Mouse (Mus musculus): ENCODE results near the gene Rabep1. TPM values are rescaled to one million over a fixed set of nuclear protein-coding genes. Genes with fewer than 3 reads are reported as not detected.
"Not testable (repeated sequence)": the region's sequence is repeated elsewhere in the genome, so short reads cannot be mapped to it uniquely, and the experiment has no call there.

Gene Rabep1
- total RNA-seq, 2 experiments from 2014 or later, result 35.9 to 36.5 TPM

DNA sequence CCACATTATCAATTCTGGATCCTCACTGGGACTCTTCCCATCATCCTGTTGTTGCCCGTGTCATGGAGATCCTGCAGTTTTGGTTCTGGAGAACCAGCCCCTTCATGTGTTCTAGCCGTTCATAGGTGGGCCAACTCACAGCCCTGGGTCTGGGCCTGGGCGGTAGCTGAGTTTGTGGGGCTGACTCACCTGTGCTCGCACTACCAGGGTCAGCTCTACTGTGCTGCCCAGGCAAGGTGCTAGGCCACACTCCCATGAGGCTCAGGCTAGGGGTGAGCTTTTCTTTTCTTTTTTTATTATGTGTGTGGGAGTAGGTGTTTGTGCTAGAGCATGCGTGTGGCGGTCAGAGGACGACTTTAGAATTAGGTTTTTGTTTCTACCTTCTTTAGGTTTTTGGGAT lies 33.1 kb downstream of the Rabep1 start:
- intact Hi-C loops (cut with DNase I), result no loop called here

DNA sequence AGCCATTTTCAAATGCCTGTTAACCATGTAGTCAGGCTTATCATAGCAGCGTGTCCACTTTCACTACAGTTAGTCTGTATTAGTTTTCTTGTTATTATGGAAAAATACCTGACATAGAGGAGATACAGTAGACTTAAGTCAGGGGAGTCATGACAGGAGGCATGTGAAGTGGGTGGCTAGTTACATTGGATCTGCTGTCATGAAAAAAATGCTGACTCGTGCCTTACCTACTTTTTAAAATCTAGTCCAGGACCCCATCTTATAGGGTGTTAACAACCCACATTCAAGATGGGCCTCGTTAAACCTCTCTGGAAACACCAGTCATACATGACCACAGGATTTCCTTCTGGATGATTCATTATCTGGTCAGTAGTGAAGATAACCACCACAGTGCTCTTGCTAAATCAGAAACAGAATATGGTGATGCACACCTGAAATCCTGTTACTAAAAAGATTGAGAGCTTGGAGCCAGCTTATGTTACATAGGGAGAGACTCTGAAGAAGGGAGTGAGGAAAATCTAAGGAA lies 38.4 kb downstream of the Rabep1 start:
- intact Hi-C loops (cut with DNase I), result no loop called here
- no peak for DNase-seq

More for the DNA sequence above, 33.1 kb downstream of the Rabep1 start:
- no peak for DNase-seq

DNA sequence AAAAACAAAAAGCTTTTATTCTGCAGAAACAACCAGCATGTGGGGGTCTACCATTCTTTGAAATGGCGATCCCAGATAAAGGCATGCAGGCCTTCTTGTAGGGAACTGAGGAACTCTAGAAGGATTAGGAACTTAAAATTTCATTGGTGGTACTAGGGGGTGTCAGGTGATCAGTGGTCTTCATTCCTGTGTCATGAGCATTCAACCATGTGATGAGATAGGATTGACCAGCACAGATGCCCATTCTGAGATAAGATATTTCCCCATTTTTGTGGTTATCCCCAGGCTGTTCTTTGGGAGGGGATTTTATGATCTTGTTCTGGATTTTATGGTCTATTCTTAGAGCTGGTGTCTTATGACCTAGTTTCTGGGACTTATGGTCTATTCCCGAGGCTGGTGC lies 46.1 kb downstream of the Rabep1 start:
- intact Hi-C loops (cut with DNase I), result no loop called here
- no peak for DNase-seq

DNA sequence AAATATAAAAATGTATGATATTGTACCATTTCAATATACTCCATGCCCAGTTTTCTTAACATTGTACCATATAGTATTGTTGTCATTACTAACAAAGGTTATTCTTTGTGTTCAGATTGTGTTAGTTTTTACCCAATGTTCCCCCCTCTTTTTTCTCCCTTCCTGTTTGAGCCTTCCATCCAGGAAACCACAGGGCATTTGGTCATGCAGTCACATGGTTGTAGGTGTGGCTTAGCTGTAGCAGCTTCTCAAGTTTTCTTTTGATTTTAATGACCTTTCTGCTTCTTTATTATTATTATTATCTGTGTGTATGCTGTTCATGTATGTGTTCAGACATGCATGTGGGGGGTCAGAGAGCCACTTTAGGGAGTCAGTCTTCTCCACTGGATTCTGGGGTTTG lies 47.0 kb downstream of the Rabep1 start:
- intact Hi-C loops (cut with DNase I), result no loop called here
- no peak for DNase-seq

DNA sequence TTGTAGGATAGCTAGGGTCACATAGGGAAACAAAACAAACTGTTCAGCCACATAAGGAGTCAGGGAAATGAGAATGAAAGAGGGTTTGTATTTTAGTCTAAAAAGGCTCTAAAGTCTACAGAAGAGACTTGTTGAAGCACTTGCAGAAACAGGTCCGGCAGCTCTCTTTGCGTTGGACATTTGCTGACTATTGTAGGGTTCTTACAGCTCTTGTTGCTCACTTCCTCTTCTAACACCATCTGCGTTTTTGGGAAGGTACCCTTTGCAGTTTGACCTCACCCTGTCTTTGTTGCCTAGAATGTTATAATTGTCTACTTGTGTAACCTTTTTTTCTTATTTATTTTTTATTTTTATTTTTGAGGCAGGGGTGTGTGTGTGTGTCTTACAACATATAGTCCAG lies 53.1 kb downstream of the Rabep1 start:
- no peak for DNase-seq
- intact Hi-C loops (cut with DNase I), result no loop called here

DNA sequence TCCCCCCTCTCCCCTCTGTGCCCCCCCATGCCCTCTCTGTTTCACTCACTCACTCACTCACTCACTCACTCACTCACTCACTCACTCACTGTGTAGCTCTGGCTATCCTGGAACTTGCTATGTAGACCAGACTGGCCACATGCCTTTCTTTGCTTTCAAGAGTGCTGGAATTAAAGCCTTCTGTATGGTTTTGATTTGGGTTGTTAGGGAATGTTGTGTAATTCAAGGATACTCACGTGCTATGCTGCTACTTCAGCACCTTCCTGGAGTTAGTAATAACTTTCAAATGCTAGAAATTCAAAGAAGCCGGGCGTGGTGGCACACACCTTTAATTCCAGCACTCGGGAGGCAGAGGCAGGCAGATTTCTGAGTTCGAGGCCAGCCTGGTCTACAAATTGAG lies 53.6 kb downstream of the Rabep1 start:
- intact Hi-C loops (cut with DNase I), result not testable (repeated sequence)

DNA sequence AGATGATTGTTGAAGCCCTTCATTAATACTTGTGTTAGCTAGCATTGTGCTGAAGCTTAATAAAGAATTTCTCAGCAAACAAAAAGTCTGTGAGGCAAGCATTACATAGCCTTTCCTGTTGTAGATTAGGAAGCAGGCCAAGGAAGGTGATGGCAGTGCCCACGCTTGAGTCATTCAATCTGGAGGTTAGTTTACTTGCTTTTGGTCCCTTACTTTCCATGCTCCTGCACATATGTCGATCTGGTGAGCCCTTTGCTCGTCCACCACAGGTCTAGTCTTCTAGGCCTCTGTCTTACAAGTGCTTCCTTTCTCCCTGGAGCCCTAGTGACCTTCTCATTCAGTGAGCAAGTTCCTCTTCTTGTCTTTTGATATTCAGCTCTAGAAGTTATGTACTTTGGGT lies 62.1 kb downstream of the Rabep1 start:
- DNase-seq, result no peak
- intact Hi-C loops (cut with DNase I), result no loop called here

More for the DNA sequence above, 53.6 kb downstream of the Rabep1 start:
- DNase-seq, result not testable (repeated sequence)

DNA sequence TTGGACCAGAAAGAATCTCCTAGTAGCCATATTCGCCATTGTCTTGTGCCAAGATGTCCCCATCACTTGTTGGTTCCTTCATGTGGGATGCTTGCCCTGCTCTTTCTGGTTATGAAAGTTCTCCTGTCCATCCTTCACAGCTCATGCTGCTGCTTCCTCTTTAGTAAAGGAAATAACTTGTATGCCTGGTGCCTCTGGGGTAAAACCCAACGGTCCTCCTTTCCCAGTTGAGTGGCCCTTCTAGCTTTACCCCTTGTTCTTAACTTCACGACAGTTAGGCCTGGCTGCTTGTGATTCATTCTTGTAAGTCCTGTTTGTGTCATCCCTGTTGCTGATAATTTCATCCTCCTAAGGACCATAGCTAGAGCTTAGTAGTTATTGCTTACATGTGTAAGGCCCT lies 66.7 kb downstream of the Rabep1 start:
- intact Hi-C loops (cut with DNase I), result no loop called here
- no peak for DNase-seq

DNA sequence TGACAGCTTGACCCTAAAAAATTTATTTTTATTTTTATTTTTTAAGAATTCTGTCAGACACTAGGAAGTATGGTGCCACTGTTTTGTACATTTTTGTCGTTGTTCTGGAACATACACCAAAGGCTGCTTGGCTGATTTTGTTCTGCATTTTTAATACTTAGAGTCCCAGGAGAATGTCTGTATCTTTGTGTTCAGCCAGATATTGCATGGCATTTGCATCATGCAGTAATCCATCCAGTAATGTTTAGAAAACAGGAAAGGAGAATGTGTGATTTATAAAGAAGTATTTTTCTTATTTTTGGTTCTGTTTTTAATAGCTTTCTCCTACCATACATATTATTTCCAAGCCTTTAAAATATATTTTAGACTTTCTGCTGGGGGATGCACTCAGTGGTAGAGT lies 67.3 kb downstream of the Rabep1 start:
- no peak for DNase-seq
- intact Hi-C loops (cut with DNase I), result no loop called here

DNA sequence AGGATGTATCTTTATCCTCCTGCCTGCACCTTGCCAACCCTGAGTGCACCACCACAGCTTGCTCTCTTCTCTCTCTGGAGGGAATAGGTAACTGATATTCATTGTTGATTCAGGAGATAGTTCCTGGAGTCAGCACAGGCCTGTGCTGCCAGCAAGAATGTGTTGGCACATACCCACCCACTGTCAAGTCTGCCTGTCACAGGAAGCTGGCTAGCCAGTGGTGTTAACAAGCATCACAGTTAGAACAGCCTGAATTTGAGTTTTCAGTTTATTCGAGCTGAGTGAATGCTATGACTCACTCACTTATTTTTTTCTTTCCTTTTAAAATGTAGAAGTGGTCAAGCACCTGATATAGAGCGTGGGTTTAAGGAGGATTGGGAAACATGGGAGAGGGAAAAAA lies 73.3 kb downstream of the Rabep1 start:
- DNase-seq, result no peak
- intact Hi-C loops (cut with DNase I), result no loop called here

DNA sequence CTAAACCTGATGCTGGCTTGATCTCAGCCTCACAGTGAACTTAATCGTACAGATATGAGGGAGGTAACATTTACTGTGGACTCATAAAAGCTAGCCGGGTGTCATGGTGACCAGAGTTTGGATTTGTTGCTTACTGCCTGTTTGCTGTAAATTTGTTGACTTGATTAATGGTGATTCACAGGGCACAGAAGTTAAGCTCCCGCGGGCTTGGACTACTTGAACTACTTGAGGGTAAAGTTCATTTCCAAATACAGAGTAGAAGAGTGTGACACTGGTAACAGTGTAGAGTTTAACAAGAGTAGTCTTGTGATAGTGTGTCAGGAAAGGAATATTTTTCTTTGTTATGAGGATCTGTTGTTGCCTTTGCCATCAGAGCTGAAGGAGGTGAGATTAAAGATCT lies 74.9 kb downstream of the Rabep1 start:
- intact Hi-C loops (cut with DNase I), result no loop called here
- no peak for DNase-seq

DNA sequence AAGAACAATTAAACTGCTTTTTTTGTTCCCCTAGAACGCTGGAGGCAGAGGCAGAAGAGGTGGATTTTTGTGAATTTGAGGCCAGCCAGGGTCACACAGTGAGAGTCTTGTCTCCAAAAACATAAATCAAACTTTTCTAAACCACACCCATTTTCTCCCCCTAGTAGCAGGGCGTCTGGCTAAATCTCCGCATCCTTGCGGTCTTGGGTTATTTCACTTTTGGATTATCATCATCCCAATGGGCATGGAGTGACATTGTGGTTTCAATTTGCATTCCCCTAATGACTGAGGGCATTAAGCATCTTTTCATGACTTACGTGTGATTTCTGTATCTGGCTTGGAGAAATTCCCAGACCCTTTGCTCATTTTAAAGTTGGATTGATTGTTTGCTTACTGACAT lies 86.9 kb downstream of the Rabep1 start:
- DNase-seq, result no peak
- intact Hi-C loops (cut with DNase I), result no loop called here

DNA sequence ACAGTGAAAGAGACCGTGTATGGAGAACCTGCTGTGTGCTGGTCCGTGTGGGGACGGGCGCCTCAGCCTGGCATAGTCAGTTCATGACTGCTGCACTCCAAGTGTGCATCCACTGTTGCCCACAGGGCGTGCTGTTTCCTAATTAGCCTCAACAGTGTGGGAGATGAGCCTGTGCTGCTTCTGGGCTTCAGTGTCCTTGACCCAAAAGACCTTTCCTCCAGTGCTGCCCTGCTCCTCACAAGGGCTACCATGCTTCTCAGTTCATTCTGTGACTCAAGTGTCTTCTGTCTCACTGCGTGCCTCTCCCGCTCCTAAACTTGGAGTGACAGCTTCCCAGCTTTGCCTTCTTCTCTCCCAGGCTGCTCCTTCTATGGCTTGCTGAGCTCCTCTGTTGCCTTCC lies 90.7 kb downstream of the Rabep1 start:
- intact Hi-C loops (cut with DNase I), result no loop called here
- no peak for DNase-seq

DNA sequence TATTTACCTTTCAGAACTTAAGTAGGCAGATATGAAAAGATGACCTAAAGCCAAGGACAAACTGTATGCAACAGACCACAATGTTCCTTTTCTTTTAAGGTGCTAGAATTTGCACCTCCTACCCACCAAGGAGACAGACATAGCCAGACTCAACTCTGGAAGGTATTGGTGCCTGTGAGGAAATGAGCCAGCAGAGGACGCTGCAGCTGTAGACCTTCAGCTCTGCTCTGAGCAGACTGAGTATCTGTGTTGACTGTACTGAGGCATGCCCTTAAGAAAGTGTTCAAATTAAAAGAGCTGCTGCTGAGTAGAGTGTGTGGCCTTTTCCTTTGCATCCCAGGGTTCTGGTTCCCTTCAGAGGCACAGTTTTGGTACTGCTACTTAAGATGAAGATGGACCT lies 98.0 kb downstream of the Rabep1 start:
- intact Hi-C loops (cut with DNase I), result no loop called here
- DNase-seq, result no peak

DNA sequence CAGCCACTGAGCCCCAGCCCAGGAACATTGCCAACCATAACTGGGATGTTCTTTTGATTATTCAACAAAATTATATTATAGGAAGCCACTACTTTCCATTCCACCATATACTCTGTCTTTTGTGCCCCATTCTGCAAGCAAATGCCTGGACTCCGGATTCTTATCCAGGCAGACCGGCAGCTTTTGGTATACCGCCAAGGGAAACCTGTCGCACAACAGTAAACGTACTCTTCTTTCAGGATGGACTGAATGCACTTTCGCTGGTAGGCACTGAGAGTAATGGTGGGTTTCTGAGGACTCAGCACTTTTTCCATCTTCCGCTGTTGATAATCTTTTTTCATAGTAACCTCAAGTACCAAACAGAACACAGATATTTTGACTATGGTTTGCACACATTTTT lies 99.1 kb downstream of the Rabep1 start:
- DNase-seq, result no peak
- intact Hi-C loops (cut with DNase I), result no loop called here

DNA sequence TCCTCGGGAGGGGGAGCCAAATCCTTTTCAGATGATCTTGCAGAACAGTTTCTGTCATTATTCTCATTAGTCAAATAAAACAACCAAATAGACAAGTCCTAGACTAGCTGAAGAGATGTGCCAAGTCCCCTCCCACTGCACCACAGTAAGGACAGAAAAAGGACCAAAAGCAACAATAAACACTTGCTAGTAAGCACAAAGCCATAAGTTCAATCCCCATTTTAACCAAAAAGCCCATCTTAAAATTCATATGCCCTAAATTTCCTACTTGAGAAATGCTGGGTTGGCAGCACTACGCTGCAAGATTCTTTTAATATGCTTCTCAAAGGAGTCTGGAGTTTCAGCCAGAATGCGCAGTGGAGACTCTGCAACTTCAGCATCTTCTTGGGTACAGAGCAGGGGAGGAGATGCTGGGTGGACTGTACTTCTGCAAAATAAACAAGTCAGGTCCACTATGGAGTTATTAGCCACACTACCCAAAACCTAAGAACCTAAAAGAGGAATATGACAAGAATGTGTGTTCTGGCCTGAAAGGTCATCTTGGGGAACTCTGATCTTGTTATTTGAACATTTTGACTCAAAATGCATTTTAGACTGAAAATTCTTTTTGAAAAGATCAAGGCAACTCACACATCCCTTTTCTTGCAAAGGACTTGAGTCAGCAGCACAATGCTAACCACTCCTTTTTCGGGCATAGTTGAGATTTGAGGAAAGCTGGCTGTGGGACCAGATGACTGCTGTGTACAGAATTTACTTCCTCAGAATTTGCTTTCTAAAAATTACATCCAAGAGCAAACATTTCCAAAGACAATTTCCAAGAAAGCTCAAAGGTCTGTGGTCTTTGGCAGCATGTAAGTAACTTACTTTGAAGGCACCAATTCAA lies 100.6 kb downstream of the Rabep1 start:
- intact Hi-C loops (cut with DNase I), result no loop called here
- DNase-seq, result peak in 1 of 2 experiments; percentile 5

DNA sequence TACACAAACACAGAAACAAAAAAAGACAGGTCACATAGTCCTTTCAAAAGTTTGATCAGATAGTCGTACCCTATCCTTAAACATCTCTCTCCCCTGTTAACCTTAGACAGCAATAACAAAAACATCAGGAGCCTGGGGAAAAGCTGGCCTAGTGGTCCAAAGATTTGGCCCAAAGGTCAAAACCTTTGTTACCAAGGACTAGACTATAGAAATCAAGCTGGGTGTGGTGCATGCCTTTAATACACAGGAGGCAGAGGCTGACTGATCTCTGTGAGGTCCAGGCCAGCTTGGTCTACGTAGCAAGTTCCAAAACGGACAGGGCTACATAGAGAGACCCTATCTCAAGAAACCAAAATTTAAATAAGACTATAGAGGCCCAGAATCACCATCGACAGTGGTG lies 110.1 kb downstream of the Rabep1 start:
- intact Hi-C loops (cut with DNase I), result no loop called here
- DNase-seq, result no peak

DNA sequence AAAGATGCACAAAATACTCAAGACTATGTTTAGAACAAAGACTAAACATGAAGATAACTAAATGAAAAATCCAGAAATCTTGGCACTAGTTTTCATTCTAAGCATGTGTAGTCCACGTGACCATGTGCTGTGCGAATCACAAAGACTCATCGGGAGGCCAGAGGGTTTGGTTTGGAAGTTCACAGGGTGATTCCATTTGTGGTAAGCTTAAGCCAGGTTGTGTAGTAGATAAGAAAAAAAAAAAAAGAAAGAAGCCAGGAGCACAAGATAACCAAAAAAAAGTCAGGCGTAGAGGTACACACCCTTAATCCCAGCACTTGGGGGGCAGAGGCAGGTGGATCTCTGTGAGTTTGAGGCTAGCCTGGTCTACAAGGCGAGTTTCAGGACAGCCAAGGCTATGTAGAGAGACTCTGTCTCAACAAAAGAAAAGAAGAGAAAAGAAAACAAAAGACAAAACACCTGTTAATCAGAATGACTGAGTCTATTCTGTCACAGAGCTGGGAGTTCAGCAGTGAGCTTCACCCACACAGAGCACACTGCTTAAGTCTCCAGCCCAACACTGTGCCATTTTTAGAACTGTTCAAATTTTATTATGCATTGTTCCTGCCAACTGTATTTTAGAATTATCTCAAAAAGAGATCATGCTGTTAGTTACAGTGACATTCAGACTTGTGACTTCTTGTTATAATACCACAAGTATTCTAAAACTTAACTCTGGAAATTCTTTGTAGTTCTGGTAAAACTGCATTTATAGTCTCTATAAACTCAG lies 116.4 kb downstream of the Rabep1 start:
- no peak for DNase-seq
- intact Hi-C loops (cut with DNase I), result no loop called here

DNA sequence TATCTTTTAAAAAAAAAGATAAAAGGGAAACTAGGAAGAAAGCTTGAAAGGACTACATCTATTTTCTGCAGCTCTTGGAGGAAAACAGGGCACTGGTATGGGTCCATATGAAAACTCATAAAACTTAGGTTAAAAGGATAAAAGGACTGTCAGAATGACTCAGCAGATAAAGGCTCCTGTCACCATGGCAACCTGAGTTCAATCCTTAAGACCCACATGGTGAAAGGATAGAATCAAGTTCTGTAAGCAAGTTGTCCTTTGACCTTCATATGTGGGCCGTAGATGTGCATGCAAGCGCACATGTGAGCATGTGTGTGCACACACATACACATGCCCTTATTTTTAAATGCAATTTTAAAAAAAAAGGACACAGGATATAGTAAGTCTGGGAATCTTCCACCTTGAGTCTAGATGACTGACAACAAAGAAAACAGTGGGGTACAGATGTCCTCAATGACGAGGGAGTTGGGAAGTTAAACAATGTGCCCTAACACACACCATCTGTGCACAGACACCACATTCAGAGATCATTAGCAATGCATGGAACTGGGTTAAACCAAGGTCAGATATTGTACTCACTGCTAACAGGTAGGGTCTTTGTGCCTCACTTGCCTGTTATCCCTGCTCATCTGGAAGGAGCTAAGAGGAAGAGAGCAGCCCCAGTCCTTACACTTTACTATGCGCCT lies 119.8 kb downstream of the Rabep1 start:
- DNase-seq, result no peak
- intact Hi-C loops (cut with DNase I), result no loop called here

DNA sequence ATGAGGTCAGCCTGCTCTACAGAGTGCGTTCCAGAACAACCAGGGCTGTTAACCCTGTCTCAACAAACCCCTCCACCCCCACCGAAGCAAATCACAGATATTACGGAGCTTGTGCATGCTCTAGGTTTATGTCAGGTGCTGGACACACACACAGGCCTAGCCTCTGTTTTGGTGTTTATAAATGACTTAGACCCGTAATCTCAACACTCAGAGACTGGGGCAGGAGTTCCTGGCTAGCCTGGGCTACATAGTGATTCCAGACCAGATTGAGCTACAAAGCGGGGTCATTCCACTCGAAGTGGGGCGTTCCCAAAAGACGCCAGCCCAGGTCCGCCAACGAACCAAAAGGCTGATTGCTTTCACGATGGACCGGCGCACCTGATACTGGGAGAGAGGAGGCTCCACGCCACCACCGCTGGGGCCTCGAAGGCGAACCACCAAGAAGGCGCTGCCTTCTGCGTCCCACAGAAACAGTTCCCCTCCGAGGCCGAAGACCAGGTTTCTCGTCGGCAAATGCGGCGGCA lies 124.8 kb downstream of the Rabep1 start:
- DNase-seq, result no peak
- intact Hi-C loops (cut with DNase I), result no loop called here
